Mouse (Mus musculus) lung, embryonic 14.5 days (tissue): ENCODE measurements at regions not wholly inside any gene's neighbourhood (a gene's known extent, or its start where the extent isn't known, plus 50 kb on each side); places are given as distances from the start of the nearest gene placed in this dataset.

Experiments
- ATAC-seq: fragments of 200-750 bp; cut with Nextera tagmentation; 2 replicates; pipeline ENCODE4 v1.8.0; 2017; ENCODE audit warnings: mild to moderate bottlenecking, moderate TSS enrichment, moderate library complexity; ENCODE audit not compliant: insufficient read depth
- DNase-seq: peaks from one replicate; pipeline ENCODE4 v3.0.0-alpha.2; 2015
- H3K27ac ChIP-seq: fragments of 300-500 bp; sonication (generic); 2 replicates; pipeline ENCODE4 v1.5.1; 2014; ENCODE audit warnings: low read depth, mild to moderate bottlenecking, moderate library complexity
- H3K27me3 ChIP-seq: fragments of 300-500 bp; sonication (generic); 2 replicates; pipeline ENCODE4 v1.6.1; 2014; ENCODE audit warnings: low read length, control low read depth; ENCODE audit not compliant: insufficient read depth
- H3K36me3 ChIP-seq: fragments of 300-500 bp; sonication (generic); 2 replicates; pipeline ENCODE4 v1.6.1; 2014; ENCODE audit warnings: control low read depth; ENCODE audit not compliant: insufficient read depth
- H3K4me1 ChIP-seq: fragments of 300-500 bp; sonication (generic); 2 replicates; pipeline ENCODE4 v1.6.1; 2014; ENCODE audit warnings: antibody characterized with exemption, control low read depth; ENCODE audit not compliant: insufficient read depth
- H3K4me2 ChIP-seq: fragments of 300-500 bp; sonication (generic); 2 replicates; pipeline ENCODE4 v1.6.1; 2014; ENCODE audit warnings: mild to moderate bottlenecking
- H3K4me3 ChIP-seq: fragments of 300-500 bp; sonication (generic); 2 replicates; pipeline ENCODE4 v1.5.1; 2014; ENCODE audit warnings: low read depth, low read length
- H3K9ac ChIP-seq: fragments of 300-500 bp; sonication (generic); 2 replicates; pipeline ENCODE4 v1.6.1; 2014
- H3K9me3 ChIP-seq: fragments of 300-500 bp; sonication (generic); 2 replicates; pipeline ENCODE4 v1.6.1; 2016; ENCODE audit warnings: low read depth, low read length, control low read depth
- CTCF ChIP-seq: IDR thresholded peaks from 2 replicates; pipeline ENCODE4 v1.5.1; 2016; ENCODE audit warnings: antibody characterized with exemption, low read depth
- WGBS: fragments of 180-500 bp; shearing (Covaris S2); extraction: QIAGEN DNeasy Blood & Tissue Kit; methylation state at CpG from one replicate; pipeline ENCODE4 v1.1.7; 2014; 5-methylcytosine and 5-hydroxymethylcytosine counted together

GRCm38 (mm10) chr5:72245382-72245781 lies 77.4 kb upstream of the Commd8 start:
- no peak for TF ChIP-seq CTCF
- no peak overlapping the region for H3K4me2 ChIP-seq
- no peak for DNase-seq
- no peak overlapping the region for H3K4me3 ChIP-seq
- no peaks in the 10 kb centered on the region for H3K4me1 ChIP-seq
- no peak overlapping the region for H3K9ac ChIP-seq
- H3K27ac ChIP-seq, result no peak overlapping the region
- ATAC-seq, result no peak
- H3K27me3 ChIP-seq, result no peaks in the 10 kb centered on the region
- H3K36me3 ChIP-seq, result 0 out of 2 replicates have a peak, but pooled peaks cover 7% of the 10 kb centered on the region
- no peaks in the 10 kb centered on the region for H3K9me3 ChIP-seq
- 79% methylated on average over 5 of the region's 5 CpGs for WGBS

DNA sequence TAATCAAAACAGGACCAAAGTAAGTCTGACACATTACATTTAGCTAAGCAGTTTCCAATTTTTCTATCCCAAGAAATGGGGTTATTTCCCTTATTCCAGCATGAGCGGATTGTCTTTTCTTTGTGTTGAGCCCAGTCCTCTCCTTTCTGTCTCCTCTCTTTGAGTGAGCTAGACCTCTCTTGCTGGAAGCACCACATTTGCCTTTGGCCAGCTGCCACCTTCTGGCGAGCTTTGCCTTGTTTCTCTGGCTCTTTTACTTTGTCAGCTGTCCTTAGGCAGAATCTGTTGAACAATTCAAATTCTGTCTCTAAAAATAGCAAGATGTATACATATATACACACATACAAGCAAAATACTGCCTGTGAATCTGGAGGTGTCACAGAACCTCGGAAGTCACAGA lies 76.1 kb upstream of the Commd8 start:
- WGBS, result 57% methylated on average over 3 of the region's 3 CpGs
- peak; percentile 84 for DNase-seq

DNA sequence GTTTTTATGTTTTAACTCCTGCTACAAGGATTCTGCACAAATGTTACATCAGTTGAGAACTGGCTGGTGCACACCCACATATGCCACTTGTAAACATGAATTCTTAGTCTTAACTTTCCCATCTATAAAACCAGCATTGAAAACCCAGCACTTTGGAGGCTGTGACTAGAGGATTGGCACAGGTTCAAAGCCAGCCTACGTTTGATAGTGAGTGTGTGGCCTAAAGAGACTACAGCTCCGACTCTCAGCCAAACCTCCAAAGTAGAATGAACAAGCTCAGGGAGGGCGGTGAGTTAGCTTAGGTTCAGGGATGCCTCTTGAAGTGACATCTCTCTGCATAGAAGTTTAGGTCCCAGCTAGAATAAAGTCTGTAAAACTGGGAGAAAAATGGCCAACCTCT lies 75.0 kb upstream of the Commd8 start:
- H3K4me1 ChIP-seq, result no peaks in the 10 kb centered on the region
- no peak for DNase-seq
- 58% methylated on average over 3 of the region's 3 CpGs for WGBS
- no peak for TF ChIP-seq CTCF
- H3K4me3 ChIP-seq, result no peak overlapping the region
- H3K4me2 ChIP-seq, result no peak overlapping the region
- no peak for ATAC-seq
- H3K9me3 ChIP-seq, result no peaks in the 10 kb centered on the region
- H3K27me3 ChIP-seq, result no peaks in the 10 kb centered on the region
- no peak overlapping the region for H3K27ac ChIP-seq
- no peak overlapping the region for H3K9ac ChIP-seq
- 0 out of 2 replicates have a peak, but pooled peaks cover 7% of the 10 kb centered on the region for H3K36me3 ChIP-seq

More for the DNA sequence above, 76.1 kb upstream of the Commd8 start:
- ATAC-seq, result peak; percentile 31; the same call in 1 of the 2 replicates
- Histone ChIP-seq H3K4me2 (no peak overlapping the region), H3K36me3 (0 out of 2 replicates have a peak, but pooled peaks cover 7% of the 10 kb centered on the region), H3K27ac (no peak overlapping the region), H3K4me1 (no peaks in the 10 kb centered on the region), H3K27me3 (no peaks in the 10 kb centered on the region), H3K9me3 (no peaks in the 10 kb centered on the region), H3K9ac (no peak overlapping the region), H3K4me3 (no peak overlapping the region)
- TF ChIP-seq CTCF, result no peak

DNA sequence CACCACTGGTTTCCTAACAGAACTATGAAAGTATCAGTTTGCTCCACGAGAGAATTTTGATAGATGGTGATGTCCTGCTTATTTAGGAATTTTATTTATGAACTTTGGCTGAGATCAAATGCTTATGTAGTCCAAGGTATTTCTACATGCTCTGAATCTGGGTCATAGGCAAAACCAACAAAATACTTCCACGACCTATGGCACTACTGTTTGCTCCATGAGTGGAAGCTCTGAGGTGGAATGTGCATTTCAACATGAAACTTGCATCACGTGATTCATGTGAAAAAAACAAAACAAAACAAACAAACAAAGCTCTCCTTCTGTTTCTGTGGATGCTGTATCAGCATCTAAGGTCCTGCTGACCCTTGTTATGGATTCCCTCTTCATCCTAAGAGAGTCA lies 73.5 kb upstream of the Commd8 start:
- DNase-seq (no peak), ATAC-seq (no peak)
- H3K4me1 ChIP-seq, result no peaks in the 10 kb centered on the region
- H3K27me3 ChIP-seq, result no peaks in the 10 kb centered on the region
- no peak overlapping the region for H3K4me2 ChIP-seq
- 0 out of 2 replicates have a peak, but pooled peaks cover 7% of the 10 kb centered on the region for H3K36me3 ChIP-seq
- TF ChIP-seq CTCF, result no peak
- WGBS, result 80% methylated on average over 3 of the region's 3 CpGs
- H3K4me3 ChIP-seq, result no peak overlapping the region
- no peak overlapping the region for H3K9ac ChIP-seq
- H3K9me3 ChIP-seq, result no peaks in the 10 kb centered on the region
- H3K27ac ChIP-seq, result no peak overlapping the region

GRCm38 (mm10) chr5:72240271-72240670 lies 72.3 kb upstream of the Commd8 start:
- no peaks in the 10 kb centered on the region for H3K4me1 ChIP-seq
- ATAC-seq (no peak), DNase-seq (no peak)
- no peak overlapping the region for H3K4me3 ChIP-seq
- no peak overlapping the region for H3K27ac ChIP-seq
- 0 out of 2 replicates have a peak, but pooled peaks cover 4% of the 10 kb centered on the region for H3K36me3 ChIP-seq
- no peaks in the 10 kb centered on the region for H3K9me3 ChIP-seq
- H3K4me2 ChIP-seq, result no peak overlapping the region
- H3K27me3 ChIP-seq, result no peaks in the 10 kb centered on the region
- WGBS, result 87% methylated on average over 7 of the region's 7 CpGs
- no peak overlapping the region for H3K9ac ChIP-seq
- TF ChIP-seq CTCF, result no peak

DNA sequence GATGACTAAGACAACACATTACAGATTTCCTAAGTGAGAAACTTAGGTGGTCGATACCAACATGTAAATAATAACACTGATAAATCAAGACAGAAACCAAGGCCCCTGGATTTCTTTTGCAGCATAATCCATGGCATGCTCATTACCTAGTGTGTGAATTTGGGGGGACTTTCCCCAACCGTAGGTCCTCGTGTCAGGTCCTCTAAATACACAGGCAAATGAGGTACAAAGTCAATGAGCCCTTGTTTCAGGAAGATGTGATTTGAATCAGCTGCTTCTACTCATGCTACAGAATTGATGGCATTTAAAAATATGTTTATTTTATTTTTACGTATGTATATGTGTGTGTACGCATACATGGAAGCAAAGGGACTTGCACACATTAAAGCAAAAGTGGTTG lies 59.0 kb upstream of the Commd8 start:
- no peak for TF ChIP-seq CTCF
- Histone ChIP-seq H3K27ac (no peak overlapping the region), H3K4me2 (no peak overlapping the region), H3K4me3 (no peak overlapping the region), H3K4me1 (peaks cover 9% of the 10 kb centered on the region; the same call in 1 of the 2 replicates), H3K9ac (no peak overlapping the region), H3K9me3 (no peaks in the 10 kb centered on the region), H3K36me3 (no peaks in the 10 kb centered on the region), H3K27me3 (no peaks in the 10 kb centered on the region)
- no peak for ATAC-seq
- DNase-seq, result no peak
- WGBS, result 79% methylated on average over 5 of the region's 5 CpGs

- Histone ChIP-seq H3K4me3 (no peak overlapping the region), H3K9me3 (no peaks in the 10 kb centered on the region)
- 73% methylated on average over 13 of the region's 13 CpGs for WGBS
Measured at GRCm38 (mm10) chr5:72225576-72226298, 57.7 kb upstream of the Commd8 start.

More at GRCm38 (mm10) chr5:72225576-72226298, 57.7 kb upstream of the Commd8 start:
- DNase-seq (no peak), ATAC-seq (no peak)
- Histone ChIP-seq H3K27me3 (no peaks in the 10 kb centered on the region), H3K4me1 (peaks cover 9% of the 10 kb centered on the region; the same call in 1 of the 2 replicates), H3K27ac (peak overlapping the region; percentile 30; the same call in 1 of the 2 replicates), H3K9ac (no peak overlapping the region), H3K4me2 (peak overlapping the region; percentile 36), H3K36me3 (no peaks in the 10 kb centered on the region)
- no peak for TF ChIP-seq CTCF
